Mouse (Mus musculus) regulatory T cell (primary cell): ENCODE results near the gene Trim33.

ENCODE experiments used
- in situ Hi-C: fragments of 300-600 bp; cut with MboI, MseI; formaldehyde crosslinking; loops from one replicate; pipeline ENCODE4 v1.15.1; 2025; ENCODE audit warnings: high pct_unique_total_duplicates

Trim33 gene

DNA sequence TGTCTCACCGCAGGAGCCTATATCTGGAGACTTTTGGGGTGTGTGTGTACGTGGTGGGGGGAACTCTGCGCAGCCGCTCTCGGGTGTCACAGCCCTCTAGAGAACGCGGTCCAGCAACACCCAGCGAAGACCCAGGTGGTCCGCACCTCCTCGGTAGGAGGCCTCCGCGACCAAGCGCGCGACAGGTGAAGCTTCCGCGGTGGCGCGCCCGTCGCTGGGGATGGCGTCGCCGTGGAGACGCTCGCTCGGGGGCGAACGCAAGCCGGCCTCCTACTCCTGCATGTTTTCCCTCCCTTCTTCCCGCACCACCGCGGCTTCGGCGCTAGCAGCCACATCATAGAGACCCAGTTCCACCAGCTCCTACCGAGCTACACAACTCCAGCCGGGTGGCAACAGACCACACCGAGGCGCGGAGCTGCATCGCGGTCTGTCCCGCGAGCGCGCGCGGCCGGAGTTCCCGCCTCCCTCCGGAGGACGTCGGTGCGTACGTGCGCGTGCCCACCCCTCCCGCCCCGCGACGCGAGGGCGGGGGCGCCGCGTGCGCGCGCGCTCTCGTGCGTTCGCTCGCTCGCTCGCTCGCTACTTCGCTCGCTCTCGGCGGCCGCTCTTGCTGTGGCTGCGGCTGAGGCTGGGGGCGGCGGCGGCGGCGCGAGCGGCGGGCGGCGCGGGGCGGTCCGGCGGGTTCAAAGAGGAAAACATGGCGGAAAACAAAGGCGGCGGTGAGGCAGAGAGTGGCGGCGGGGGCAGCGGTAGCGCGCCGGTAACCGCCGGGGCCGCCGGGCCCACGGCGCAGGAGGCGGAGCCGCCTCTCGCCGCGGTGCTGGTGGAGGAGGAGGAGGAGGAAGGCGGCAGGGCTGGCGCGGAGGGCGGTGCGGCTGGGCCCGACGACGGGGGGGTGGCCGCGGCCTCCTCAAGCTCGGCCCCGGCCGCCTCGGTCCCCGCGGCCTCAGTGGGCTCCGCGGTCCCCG, at the start of gene Trim33:
TSS of gene Trim33 (plus strand) at position 112 of the 968 bp plus-strand sequence.
- in situ Hi-C loops, result no loop called here

DNA sequence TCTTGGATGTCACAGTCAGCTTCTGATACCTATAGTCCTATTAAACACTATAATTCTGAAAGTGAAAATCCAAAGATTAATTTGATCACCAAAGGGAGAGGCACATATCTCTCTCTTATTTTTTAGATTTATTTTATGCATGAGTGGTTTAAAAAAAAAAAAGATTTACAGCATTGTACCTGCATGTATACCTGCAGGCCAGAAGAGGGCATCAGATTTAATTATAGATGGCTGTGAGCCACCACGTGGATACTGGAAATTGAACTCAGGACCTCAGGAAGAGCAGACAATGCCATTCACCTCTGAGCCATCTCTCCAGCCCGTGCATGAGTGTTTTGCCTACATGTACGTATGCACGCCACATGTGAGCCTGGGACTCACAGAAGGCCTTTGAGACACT, 46.7 kb upstream of the Trim33 start:
- in situ Hi-C loops, result no loop called here

DNA sequence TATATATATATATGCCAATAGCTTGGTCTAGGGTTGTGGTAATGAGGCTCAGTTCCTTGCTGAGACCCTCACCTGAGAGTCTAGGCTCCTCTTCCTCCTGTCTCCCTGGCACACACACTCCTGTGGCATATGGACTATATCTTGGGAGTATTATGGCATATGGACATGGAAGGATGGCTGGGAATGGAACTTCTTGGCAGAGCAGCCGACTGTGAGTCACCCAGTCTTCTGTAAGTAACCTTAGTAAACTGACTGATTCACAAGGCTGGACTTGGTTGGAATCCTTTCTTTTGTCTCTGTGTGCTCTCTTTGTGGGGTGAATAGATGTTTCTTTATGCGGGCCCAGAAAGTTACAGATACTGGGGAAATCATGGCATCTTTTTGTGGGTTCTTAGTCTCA, 37.6 kb upstream of the Trim33 start:
- in situ Hi-C loops, result no loop called here

DNA sequence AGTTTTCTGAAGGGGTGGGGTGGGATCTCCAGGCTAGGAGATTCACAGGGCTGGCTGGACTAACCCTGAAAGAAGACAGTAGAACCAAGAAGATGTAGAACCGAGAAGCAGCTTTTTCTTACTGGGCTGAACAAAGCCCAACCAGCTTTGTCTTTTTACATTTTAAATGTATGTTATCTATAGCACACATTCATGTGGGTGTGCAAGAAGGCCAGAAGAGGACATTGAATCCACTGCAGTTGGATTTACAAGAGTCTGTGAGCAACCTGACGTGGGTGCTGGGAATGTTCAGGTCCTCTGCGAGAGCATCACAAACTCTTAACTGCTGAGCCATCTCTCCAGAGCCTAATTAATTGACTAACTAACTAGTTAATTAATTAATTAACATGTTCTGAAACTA, 36.9 kb upstream of the Trim33 start:
- in situ Hi-C loops, result no loop called here

DNA sequence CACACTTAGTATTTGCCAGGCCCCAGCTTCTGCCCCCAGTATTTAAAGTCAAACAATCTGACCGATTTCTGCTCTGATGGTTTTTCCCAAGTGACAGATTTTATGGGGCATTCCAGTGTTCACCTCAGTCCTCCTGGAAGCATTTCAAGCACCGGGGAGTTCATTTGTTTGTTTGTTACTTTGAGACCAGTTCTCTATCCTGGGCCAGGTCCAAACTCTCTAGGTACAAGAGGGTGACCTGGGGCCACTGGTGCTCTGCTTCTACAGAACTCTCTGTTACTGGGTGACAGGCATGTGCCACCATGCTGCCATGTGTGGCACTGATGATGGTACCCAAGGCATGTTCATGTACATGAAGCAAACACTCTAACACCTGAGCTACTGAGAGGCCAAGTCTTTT, 35.6 kb upstream of the Trim33 start:
- in situ Hi-C loops, result no loop called here

DNA sequence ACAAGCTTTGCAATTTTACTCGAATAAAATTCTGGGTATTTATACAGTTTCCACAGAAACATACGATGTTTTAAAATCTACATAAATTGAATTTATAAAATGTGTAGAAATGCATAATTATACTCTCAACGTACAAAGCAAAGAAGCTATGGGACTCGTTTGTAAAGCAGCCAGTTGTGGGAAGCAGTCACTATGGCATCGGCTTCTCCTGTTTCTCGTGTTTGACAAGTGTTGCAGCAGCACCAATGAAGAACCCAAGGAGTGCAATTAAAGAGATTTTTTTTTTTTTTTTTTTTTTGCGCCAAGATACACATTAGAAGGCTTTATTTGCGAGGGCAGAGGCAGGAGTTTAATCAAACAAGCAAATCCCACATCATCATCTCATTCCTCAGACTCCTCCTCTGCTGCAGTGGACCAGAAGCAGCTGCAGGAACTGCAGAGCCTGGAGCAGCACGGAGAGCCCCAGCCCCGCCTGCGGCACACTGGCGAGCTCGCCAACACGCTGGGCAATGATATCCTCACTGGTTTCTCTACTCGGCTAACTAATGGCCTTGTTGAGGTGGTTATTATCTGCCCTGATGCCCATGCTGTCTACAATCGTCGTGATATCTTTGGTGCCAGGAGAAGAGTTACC, 32.3 kb upstream of the Trim33 start:
- in situ Hi-C loops, result loop anchor here (5.0 kb wide), 1 partner anchor 104 kb away; no protein-coding TSS in a partner anchor

DNA sequence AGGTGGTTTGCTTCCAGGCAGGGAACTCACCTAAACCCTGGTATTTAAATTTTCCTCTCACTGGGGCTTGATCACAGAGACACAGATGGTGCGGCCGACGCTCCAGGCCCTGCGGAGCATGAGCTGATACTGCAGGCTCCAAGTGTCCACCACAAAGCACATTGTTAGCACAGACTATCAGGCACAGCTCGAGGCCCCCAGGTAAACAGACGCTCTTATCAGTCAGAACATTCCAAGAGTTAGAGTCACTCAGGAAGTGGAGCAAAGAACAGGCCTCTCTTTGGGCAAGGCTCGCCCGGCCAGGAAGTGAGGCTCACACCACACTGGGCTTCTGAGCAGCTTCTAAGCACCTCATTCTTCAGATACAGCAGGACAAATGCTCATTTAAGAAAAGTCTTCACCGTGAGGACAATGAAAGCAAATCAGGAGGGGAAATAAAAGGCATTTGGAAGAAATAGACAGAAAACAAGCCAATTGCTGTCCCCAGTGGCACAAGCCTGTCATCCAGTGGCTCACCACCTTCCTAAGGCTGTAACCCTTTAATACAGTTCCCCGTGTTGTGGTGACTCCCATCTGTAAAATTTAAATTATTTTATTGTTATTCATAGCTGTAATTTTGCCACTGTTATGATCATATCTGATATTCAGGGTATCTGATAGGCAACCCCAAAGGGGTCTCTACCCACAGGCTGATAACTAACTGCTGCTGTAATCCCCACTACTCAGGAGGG, 22.8 kb upstream of the Trim33 start:
- in situ Hi-C loops, result no loop called here

DNA sequence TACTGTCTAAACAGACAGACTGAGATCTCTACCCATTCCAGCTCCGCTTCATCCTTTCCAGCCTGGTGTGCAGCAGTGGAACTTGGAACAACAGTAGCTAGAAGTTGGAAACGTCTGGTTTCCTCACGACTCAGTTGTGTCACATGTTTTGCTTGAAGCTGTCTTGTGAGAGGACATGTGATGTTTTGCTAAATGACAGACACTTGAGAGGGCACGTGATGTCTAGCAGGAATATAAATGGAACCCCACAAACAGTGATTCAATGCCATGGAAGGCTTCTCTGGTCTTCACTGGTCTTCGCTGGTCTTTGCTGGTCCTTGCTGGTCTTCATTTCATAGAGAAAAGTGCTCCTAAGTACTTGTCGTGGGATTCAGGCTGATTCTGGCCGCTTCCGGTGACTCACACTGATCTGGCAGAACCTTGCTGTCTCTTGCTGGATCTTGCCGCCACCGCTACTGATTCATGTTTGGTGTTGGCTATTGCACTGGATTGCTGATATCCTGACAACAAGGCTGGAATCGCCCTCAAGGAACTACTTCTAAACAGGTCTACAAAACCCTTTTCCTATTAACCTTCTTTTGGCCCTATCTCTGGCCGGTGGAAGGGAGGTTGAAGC, 16.2 kb upstream of the Trim33 start:
- in situ Hi-C loops, result no loop called here

DNA sequence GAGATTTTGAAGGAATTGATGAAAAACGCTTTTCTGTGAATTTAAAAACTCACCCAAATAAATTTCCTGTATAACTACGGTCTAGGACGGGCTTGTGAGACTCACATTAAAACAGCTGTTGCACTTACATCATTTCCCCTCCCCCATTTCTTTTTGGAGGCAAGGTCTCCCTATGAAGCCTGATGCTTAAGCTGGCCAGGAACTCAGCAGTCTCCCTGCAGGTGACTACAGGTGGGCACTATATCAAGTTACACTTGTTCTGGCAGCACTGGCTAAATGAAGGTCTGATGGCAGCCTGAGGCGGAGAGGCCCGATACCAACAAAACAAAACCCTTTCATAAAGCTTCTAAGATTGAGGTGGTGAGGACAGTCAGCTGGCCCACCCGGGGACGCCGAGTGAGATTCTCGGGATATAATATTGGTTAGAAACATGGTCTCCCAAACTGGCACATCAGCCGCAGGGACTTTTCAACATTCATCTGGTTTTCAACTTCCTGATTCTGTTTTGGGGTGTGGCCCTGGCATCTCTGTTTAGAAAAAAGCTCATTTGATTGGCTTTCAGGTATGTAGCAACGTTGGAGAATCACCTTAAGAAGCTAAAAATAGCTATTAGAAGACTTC, 422 bp upstream of the Trim33 start:
- in situ Hi-C loops, result no loop called here

DNA sequence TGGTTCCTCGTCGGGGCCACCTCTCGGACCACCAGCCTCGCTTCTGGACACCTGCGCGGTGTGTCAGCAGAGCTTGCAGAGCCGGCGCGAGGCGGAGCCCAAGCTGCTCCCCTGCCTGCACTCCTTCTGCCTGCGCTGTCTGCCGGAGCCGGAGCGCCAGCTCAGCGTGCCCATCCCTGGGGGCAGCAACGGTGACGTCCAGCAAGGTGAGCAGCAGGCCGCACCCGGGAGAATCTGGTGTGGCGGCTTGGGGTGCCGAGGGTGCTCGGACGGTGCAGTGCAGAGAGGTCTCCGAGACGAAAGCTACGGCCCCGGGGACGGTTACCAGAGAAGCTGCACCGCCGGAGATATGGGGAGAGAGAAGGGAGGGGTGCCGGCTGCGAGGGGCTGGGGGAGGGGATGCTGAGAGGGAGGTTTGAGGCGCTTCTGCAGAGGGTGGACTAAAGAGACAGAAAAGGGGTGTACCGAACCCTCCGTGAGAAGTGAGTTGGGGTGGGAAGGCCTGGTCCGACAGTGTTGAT, 1.2 kb downstream of the Trim33 start:
- in situ Hi-C loops, result no loop called here

DNA sequence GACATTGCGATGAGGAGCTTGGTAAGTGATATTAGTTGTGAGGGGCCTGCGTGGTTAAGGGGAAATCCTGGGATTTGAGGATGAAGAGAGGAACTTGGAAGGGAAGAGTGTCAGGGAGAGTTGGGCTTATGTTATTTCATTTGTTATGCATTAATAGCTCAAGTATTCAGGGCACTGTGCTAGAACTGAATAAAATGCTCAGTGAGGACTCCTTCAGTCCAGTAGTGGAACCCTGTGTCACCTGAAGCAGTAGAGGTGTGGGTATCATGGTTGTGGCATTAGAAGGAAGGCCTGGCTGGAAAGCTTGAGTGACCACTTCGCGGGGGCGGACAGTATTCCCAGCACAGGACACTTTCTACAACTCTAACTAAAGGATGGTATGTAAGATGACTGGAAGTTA, 1.8 kb downstream of the Trim33 start:
- in situ Hi-C loops, result no loop called here

DNA sequence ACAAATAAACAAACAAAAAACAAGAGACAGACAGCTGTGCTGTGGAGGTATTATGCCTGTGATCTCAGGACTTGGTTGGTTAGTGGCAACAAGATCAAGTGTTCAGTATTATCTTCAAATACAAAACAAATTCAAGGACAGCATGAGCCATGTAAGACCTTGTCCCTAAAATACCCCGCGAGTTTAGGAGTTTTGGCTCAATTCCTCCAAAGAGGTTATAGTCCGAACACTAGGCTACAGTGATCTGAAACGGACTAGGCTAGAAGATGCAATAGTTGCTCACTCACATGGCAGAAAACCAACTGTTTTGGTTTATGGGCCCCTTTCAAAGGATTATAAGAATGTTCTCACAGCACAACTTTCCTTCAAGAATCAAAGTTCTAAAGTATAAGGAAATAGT, 9.7 kb downstream of the Trim33 start:
- in situ Hi-C loops, result no loop called here

DNA sequence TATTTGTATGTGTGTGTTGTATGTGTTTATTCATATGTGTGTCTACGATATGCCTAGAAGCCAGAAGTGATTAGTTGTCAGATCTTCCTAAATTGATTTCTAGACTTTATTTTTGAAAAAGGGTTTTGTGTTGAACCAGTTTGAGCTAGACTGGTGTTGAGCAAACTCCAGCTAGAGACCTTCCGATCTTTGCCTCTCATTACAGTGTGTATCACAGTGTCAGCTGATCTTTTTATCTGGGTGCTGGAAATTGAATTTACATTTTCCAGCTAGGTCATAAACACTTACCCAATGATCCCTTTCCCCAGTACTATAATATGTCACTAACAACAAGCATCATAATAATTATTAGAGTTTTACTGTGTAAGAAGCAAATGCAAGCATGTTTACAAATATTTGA, 12.0 kb downstream of the Trim33 start:
- in situ Hi-C loops, result no loop called here

DNA sequence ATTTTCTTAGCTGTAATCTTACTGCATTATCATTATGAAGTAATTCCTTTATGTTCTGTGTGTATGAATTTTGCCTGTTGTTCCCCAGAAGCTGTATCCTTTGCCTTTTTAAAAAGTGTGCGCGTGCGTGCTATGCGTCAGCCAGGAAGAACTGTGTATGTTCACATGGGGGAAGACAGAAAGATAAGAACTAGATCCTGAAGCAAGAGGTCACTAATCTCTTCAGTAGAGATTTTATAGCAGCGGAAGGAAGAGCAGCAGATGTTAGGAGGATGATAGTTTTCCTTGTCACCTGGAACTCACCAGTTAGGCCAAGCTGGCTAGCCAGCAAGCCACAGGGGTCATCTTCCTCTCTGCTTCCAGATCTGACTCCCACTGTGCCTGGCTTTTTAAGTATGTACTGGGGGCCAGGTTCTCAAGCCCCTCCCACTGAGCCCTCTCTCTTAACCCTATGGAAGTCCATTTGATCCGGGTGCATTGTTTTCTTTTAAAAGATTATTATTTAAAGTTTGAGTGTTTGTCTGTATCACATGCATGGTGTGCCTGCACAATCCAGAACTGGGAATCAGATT, 26.4 kb downstream of the Trim33 start:
- in situ Hi-C loops, result no loop called here

DNA sequence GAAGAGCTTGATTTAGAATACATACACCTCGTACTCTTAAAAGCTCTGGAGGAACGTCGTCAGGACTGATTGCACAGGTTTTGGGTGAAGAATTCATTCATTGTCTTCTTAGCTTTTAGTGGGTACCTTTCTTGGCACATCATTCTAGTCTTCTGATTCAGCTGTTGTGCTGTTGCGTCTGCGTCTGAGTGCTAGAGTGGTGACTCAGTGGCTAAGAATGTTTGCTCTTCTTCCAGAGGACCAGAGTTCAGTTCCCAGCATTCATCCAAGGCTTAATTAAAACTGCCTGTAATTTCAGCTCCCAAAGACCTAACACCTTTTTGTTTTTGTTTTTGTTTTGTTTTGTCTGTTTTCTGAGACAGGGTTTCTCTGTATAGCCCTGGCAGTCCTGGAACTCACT, 30.2 kb downstream of the Trim33 start:
- in situ Hi-C loops, result no loop called here

DNA sequence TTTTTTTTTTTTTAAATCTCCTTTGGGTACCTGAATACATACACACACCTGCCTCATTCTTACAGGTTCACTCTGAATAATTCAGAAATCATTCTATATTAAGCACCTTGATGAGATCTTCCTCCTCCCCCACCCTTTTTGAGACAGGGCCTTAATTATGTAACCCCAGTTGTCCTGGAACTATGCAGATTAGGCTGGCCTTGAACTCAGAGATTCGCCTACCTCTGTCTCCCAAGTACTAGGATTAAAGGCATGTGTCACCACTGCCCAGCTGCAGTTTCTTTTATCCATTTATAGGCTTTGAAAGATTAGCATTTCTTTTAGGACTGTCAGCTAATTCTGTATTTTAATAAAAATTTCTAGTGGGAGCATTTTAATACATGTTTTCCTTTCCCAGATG, 30.7 kb downstream of the Trim33 start:
- in situ Hi-C loops, result no loop called here

DNA sequence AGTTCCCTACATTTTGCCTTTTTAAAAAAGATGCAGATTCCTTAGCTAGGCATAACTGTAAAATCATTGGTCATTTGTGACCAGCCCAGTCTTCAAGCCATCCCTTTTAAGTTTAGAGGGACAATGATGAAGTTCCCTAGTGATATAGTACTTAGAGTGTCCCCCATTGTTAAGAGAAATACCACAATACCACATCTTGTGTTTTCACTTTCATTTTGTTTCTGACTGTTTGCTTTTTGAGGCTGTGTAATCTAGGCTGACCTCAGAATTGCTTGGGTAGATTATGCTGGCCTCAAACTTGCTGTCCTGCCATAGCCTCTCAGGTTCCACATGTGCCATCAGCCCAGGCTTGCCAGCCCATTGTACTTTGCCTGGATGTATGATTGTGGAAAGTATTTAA, 35.2 kb downstream of the Trim33 start:
- in situ Hi-C loops, result no loop called here

DNA sequence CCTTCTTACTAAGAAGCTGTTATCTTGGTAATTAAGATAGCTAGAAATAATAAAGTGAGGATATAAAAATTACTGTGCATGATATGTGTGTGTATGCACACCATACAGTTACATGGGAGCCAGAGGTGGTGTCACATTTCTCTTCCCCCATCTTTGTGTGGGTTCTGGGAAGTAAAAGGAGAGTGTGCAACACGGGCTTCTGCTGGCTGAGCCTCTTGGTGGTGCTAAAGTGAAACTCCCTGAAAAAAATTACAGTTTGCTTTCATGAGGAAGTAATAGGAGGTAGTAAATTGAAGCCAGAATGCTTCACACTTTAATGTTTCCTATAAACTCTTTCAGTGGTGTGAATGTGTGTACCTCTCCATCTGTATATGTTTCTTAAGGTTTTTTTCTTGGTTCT, 56.3 kb downstream of the Trim33 start:
- in situ Hi-C loops, result no loop called here

DNA sequence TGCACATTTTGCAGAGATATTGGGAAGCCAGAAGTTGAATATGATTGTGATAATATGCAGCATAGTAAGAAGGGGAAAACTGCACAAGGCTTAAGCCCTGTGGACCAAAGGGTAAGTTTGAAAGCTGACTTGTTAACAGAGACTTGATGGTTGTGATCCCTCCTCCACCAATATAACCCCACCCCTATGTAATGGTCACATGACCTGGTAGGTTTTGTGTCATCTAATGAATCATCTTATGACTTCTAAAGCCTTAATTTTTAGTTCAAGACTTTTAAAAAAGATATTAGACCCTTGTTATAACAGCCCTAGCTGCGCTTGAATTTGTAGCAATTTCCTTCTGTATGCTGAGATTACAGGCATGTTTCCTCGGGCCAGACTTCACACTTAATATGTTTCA, 67.6 kb downstream of the Trim33 start:
- in situ Hi-C loops, result no loop called here

DNA sequence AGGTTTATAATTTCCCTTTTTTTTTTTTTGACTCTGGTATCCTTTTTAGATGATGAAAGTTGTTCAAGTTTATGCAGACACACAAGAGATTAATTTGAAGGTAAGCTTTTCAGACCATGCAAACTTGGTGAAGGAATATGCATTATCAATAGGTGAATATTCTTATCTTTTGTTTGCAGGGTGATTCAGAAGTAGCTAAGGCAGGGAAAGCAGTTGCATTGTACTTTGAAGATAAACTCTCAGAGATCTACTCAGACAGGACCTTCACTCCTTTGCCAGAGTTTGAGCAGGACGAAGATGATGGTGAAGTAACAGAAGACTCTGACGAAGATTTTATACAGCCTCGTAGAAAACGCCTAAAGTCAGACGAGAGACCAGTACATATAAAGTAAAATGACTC, 74.4 kb downstream of the Trim33 start:
- in situ Hi-C loops, result loop anchor here (10.0 kb wide), 1 partner anchor 279 kb away; the partner anchor contains the start of gene Ampd1

DNA sequence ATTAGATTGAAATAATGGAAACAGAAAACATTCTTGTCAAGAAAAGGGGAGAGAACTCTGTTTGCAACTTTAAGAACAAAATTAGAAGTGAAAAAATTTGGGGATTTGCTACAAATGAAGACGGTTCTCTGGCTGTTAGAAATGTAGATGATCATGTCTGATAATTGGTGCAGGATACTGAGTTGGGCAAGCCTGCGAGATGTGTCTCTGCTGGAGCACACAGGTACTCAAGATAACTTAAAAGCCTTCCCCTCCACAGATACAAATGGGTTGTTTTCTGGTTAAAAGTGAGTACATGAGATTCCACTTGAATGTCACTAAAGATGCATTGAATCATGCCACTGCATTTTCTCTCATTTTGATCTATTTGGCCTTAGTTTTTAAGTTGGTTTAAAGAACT, 74.9 kb downstream of the Trim33 start:
- in situ Hi-C loops, result loop anchor here (10.0 kb wide), 1 partner anchor 279 kb away; the partner anchor contains the start of gene Ampd1
